Mouse (Mus musculus) liver, postnatal 0 days (tissue): ENCODE data around the gene Slc35g1. TPM values are rescaled to one million over a fixed set of nuclear protein-coding genes. Genes with fewer than 3 reads are reported as not detected.

Experiments
- ATAC-seq: fragments of 200-750 bp; cut with Nextera tagmentation; 2 replicates; pipeline ENCODE4 v1.8.0; 2017; ENCODE audit warnings: mild to moderate bottlenecking, moderate library complexity
- DNase-seq: peaks from one replicate; pipeline ENCODE4 v3.0.0-alpha.2; 2016
- H3K27ac ChIP-seq: fragments of 300-500 bp; sonication (generic); 2 replicates; pipeline ENCODE4 v1.5.1; 2014; ENCODE audit warnings: antibody characterized with exemption, moderate library complexity, mild to moderate bottlenecking, low read depth
- H3K27me3 ChIP-seq: fragments of 300-500 bp; sonication (generic); 2 replicates; pipeline ENCODE4 v1.6.1; 2014; ENCODE audit warnings: low read length, control low read depth, mixed read lengths; ENCODE audit not compliant: insufficient read depth
- H3K36me3 ChIP-seq: fragments of 300-500 bp; sonication (generic); replicated peaks from 2 replicates; pipeline ENCODE4 v1.6.1; 2014; ENCODE audit warnings: mild to moderate bottlenecking, control low read depth, low read length, moderate library complexity, mixed read lengths; ENCODE audit not compliant: insufficient read depth
- H3K4me1 ChIP-seq: fragments of 300-500 bp; sonication (generic); 2 replicates; pipeline ENCODE4 v1.6.1; 2014; ENCODE audit warnings: antibody characterized with exemption, mild to moderate bottlenecking, control low read depth; ENCODE audit not compliant: insufficient read depth
- H3K4me2 ChIP-seq: fragments of 300-500 bp; sonication (generic); 2 replicates; pipeline ENCODE4 v1.6.1; 2014; ENCODE audit warnings: low read depth, mild to moderate bottlenecking, low read length, moderate library complexity, mixed read lengths
- H3K4me3 ChIP-seq: fragments of 300-500 bp; sonication (generic); 2 replicates; pipeline ENCODE4 v1.5.1; 2014; ENCODE audit warnings: low read depth, low read length
- H3K9ac ChIP-seq: fragments of 300-500 bp; sonication (generic); replicated peaks from 2 replicates; pipeline ENCODE4 v1.6.1; 2014; ENCODE audit warnings: mild to moderate bottlenecking, moderate library complexity
- H3K9me3 ChIP-seq: fragments of 300-500 bp; sonication (generic); 2 replicates; pipeline ENCODE4 v1.6.1; 2016; ENCODE audit warnings: mild to moderate bottlenecking, control low read depth, low read length, mixed read lengths
- CTCF ChIP-seq: sonication (generic); IDR thresholded peaks from 2 replicates; pipeline ENCODE4 v1.5.1; 2016; ENCODE audit warnings: antibody characterized with exemption, low read depth
- EP300 ChIP-seq: IDR thresholded peaks from 2 replicates; pipeline ENCODE4 v1.6.1; 2016; ENCODE audit warnings: antibody characterized with exemption, low read depth, mild to moderate bottlenecking
- WGBS: fragments of 180-500 bp; shearing (Covaris S2); extraction: QIAGEN DNeasy Blood & Tissue Kit; methylation state at CpG from one replicate; pipeline ENCODE4 v1.1.7; 2014; ENCODE audit not compliant: insufficient replicate concordance; 5-methylcytosine and 5-hydroxymethylcytosine counted together
- polyA plus RNA-seq: library from polyadenylated mRNA; unstranded; fragments of >200 nt; fragmentation: Nextera tagmentation; extraction: Ambion mirVana; gene quantifications from 2 replicates; pipeline ENCODE4 v1.2.1, GENCODE M21; 2015

Gene Slc35g1
- polyA plus RNA-seq, result 6.4 and 7.2 TPM in 2 replicates

DNA sequence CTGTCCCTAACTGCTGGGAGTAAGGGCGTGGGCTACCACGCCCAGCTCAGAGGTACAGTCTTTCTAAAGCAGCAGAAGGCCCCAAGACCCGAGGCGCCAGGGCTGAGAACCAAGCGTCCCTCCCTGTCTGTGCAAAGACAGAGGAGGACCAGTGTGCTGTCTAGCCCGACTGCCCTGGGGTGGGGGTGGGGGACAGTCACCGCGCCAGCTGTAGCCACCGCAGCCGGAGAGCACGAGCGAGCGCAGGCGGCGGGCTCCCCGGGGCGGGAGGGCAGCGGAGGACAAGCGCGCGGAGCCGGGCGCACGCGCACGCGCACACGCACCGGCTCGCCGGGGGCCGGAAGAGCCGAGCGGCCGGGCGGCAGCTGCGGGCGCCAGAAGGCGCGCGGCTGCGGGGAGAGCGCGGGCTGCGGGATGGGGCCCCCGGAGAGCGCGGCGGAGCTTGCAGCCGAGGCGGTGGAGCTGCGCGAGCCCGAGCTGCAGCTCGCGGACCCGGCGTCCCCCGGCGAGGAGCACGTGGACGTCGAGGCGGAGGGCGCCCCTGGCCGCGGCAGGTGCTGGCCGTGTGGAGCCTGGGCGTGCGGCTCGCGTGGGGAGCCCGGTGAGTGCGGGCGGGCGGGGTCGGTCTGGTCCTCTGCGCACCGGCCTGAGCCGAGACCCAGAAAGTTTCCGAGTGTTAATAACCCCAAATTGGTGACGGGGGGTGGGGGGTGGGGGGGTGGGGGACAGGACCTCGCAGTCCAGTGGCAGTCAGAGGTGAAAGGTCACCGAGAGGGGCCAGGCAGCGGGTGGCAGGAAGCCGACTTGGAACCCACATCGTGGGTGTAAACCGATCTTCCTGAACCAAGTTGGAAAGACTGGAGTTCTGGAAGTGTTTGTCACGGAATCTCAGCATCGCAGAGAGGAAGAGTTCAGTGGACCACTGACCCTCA, at the start of gene Slc35g1:
TSS of gene Slc35g1 (plus strand) at position 280 of the 932 bp plus-strand sequence.
- Histone ChIP-seq H3K27ac (peak within 1 kb of the TSS; percentile 83), H3K9ac (peak within 1 kb of the TSS; percentile 72), H3K36me3 (peaks cover 5% of the 10 kb centered on the region), H3K27me3 (no peaks in the 10 kb centered on the region), H3K4me3 (peak within 1 kb of the TSS; percentile 71), H3K4me1 (peaks cover 21% of the 10 kb centered on the region), H3K4me2 (peak within 1 kb of the TSS; percentile 84), H3K9me3 (no peaks in the 10 kb centered on the region)
- DNase-seq (peak; percentile 85), ATAC-seq (peak; percentile 82)
- WGBS, result 1% methylated on average over 68 of the region's 90 CpGs
- TF ChIP-seq CTCF, result no peak
- TF ChIP-seq EP300, result no peak

- Histone ChIP-seq H3K4me3 (no peak overlapping the region), H3K4me2 (no peak overlapping the region), H3K27me3 (no peaks in the 10 kb centered on the region), H3K4me1 (no peaks in the 10 kb centered on the region), H3K9me3 (0 out of 2 replicates have a peak, but pooled peaks cover 3% of the 10 kb centered on the region), H3K9ac (no peak overlapping the region), H3K27ac (no peak overlapping the region), H3K36me3 (no peaks in the 10 kb centered on the region)
- ATAC-seq, result no peak
- TF ChIP-seq EP300 (no peak), CTCF (no peak)
- DNase-seq, result no peak
- 43% methylated on average over 13 of the region's 13 CpGs for WGBS
Observed at GRCm38 (mm10) chr19:38348271-38349012, 47.3 kb upstream of the Slc35g1 start.

DNA sequence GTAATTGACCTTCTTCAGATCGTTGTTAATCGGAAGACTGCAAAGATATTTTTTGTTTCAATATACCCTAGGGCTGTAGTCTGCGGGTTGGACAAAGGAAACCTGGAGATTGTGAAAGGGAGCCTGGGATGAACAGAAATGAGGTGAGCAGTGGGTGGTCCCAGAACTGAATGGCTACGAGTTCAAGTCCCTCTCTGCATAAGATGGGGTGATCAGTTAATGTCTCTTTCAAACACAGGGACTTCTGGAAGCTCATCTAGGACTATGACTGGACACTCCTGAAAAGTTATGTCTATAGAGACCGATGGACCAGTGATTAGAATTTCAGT, 46.8 kb upstream of the Slc35g1 start:
- DNase-seq, result no peak
- no peak for ATAC-seq
- Histone ChIP-seq H3K9me3 (0 out of 2 replicates have a peak, but pooled peaks cover 3% of the 10 kb centered on the region), H3K9ac (no peak overlapping the region), H3K27me3 (no peaks in the 10 kb centered on the region), H3K36me3 (no peaks in the 10 kb centered on the region), H3K4me2 (no peak overlapping the region), H3K27ac (no peak overlapping the region), H3K4me3 (no peak overlapping the region), H3K4me1 (no peaks in the 10 kb centered on the region)
- no peak for TF ChIP-seq CTCF
- no peak for TF ChIP-seq EP300
- 79% methylated on average over 5 of the region's 5 CpGs for WGBS

DNA sequence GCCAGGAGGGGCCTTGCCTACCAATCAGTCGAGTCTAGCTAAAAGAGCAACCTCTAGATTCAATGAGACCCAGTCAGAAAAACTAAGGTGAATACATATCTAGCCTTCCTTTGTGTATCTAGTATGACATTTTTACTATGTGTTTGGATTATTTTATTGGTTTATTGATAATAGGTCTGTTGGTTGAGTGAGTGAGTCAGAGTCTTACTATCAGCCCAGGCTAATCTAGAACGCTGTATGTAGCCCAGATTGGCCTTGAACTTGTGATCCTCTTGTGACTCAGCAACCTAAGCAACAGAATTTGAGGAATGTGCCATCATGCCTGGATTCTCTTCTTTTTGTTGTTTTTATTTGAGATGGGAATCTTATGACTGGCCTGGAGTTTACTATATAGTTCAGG, 44.6 kb upstream of the Slc35g1 start:
- Histone ChIP-seq H3K27ac (no peak overlapping the region), H3K36me3 (no peaks in the 10 kb centered on the region), H3K9me3 (no peaks in the 10 kb centered on the region), H3K4me1 (no peaks in the 10 kb centered on the region), H3K4me3 (no peak overlapping the region), H3K27me3 (no peaks in the 10 kb centered on the region), H3K9ac (no peak overlapping the region), H3K4me2 (no peak overlapping the region)
- WGBS, result 78% methylated on average over 2 of the region's 2 CpGs
- no peak for DNase-seq
- TF ChIP-seq CTCF (no peak), EP300 (no peak)
- no peak for ATAC-seq

DNA sequence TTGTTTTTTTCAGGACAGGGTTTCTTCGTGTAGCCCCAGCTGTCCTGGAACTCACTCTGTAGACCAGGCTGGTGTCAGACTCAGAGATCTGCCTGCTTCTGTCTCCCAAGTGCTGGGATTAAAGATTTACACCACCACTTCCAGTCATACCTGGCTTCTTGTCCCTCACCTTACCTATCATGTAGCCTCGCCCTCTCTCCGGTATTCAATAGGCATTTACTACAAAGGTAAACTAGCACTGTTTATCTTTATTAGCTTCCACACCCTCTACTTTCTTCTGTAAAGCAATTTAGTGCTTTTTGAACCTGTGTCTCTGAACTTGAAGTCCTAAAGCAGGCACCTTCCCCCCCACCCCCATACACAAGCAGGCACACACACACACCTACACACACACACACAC, 44.1 kb upstream of the Slc35g1 start:
- H3K27me3 ChIP-seq, result no peaks in the 10 kb centered on the region
- 73% methylated on average over 3 of the region's 3 CpGs for WGBS
- no peak overlapping the region for H3K4me3 ChIP-seq
- H3K4me1 ChIP-seq, result no peaks in the 10 kb centered on the region
- H3K27ac ChIP-seq, result no peak overlapping the region
- no peak overlapping the region for H3K4me2 ChIP-seq
- ATAC-seq, result no peak
- H3K9me3 ChIP-seq, result no peaks in the 10 kb centered on the region
- no peak for DNase-seq
- H3K36me3 ChIP-seq, result no peaks in the 10 kb centered on the region
- TF ChIP-seq EP300, result no peak
- no peak for TF ChIP-seq CTCF
- no peak overlapping the region for H3K9ac ChIP-seq

DNA sequence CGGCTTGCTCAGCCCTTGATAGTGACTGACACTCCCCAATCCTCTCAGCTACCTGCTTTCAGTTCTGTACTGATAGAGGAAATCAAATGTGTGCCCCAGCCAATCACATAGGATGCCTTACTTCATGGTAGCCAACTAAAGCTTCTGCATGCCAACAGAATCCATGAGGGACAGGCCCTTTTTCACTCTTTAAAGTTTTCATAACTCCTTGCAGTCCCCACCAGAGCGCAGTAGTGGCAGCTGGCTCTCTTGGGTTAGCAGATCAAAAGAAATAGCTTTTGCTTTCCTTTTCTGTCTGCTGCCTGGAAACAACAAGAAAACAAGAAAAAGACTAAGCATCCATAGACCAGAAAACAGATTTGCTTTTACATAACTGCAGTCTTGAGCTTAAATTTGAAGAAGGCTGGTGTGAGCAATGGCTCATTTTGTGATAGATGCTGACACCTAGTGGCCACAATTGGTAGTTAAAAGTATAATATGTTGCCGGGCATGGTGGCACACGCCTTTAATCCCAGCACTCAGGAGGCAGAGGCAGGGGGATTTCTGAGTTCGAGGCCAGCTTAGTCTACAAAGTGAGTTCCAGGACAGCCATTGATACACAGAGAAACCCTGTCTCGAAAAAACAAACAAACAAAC, 43.2 kb upstream of the Slc35g1 start:
- H3K9me3 ChIP-seq, result no peaks in the 10 kb centered on the region
- H3K4me2 ChIP-seq, result no peak overlapping the region
- H3K27me3 ChIP-seq, result no peaks in the 10 kb centered on the region
- no peaks in the 10 kb centered on the region for H3K4me1 ChIP-seq
- ATAC-seq, result peak; percentile 47; the same call in 1 of the 2 replicates
- H3K36me3 ChIP-seq, result no peaks in the 10 kb centered on the region
- peak; percentile 17 for DNase-seq
- no peak overlapping the region for H3K9ac ChIP-seq
- WGBS, result 32% methylated on average over 6 of the region's 6 CpGs
- peak; percentile 74 for TF ChIP-seq CTCF
- no peak for TF ChIP-seq EP300
- no peak overlapping the region for H3K4me3 ChIP-seq
- H3K27ac ChIP-seq, result no peak overlapping the region
